26 mouse cellular contexts compared by ENCODE assay signal in genomic region chr4:134523447-134523846, GRCm38 (mm10). TPM values are rescaled to one million over a fixed set of nuclear protein-coding genes. Genes with fewer than 3 reads are reported as not detected.
"Had no signal": no experiment of that assay in that cellular context is flagged by ENCODE, and none has a peak within 500 bp of the region (broad histone marks: within the 10 kb centered on the region; RNA-seq: fewer than 3 reads in every experiment).

No protein-coding gene starts in this region.

- H3K9me3 ChIP-seq: heart, embryonic 10.5 days; heart, embryonic 12.5 days; hindbrain, embryonic 10.5 days; hindbrain, embryonic 12.5 days; intestine, embryonic 15.5 days; liver, embryonic 13.5 days; liver, embryonic 15.5 days had no signal

- H3K4me3 ChIP-seq: gastrocnemius, adult 2 months; heart, embryonic 10.5 days; heart, embryonic 12.5 days; hindbrain, embryonic 10.5 days; hindbrain, embryonic 12.5 days; intestine, embryonic 15.5 days; layer of hippocampus, adult 2 months; left cerebral cortex, adult 2 months; liver, embryonic 13.5 days; liver, embryonic 15.5 days had no signal

- H3K9ac ChIP-seq: heart, embryonic 12.5 days; hindbrain, embryonic 12.5 days; hindbrain, embryonic 14.5 days; intestine, embryonic 15.5 days; liver, embryonic 13.5 days; liver, embryonic 15.5 days had no signal

- H3K27me3 ChIP-seq: heart, embryonic 12.5 days; hindbrain, embryonic 12.5 days; intestine, embryonic 15.5 days; liver, embryonic 13.5 days; liver, embryonic 15.5 days had no signal

- ATAC-seq: hindbrain, embryonic 16.5 days; inflammation-experienced regulatory T-cells, adult 6 months; intestine, embryonic 15.5 days; intestine, postnatal 0 days had no signal

- H3K4me2 ChIP-seq: heart, embryonic 12.5 days; hindbrain, embryonic 12.5 days; hindbrain, embryonic 14.5 days; intestine, embryonic 15.5 days; liver, embryonic 11.5 days; liver, embryonic 13.5 days; liver, embryonic 15.5 days had no signal

- H3K27ac ChIP-seq: gastrocnemius, adult 2 months; heart, embryonic 10.5 days; hindbrain, embryonic 10.5 days; hindbrain, embryonic 12.5 days; hindbrain, embryonic 14.5 days; intestine, embryonic 15.5 days; layer of hippocampus, adult 2 months; left cerebral cortex, adult 2 months; liver, embryonic 13.5 days; liver, embryonic 15.5 days had no signal

- H3K4me1 ChIP-seq: heart, embryonic 10.5 days; hindbrain, embryonic 10.5 days; hindbrain, embryonic 12.5 days; intestine, embryonic 15.5 days had no signal

- DNase-seq: gastrocnemius, adult 2 months; gastrocnemius, postnatal 10 days; gastrocnemius, postnatal 25 days; heart, adult 18-20 months; heart, postnatal 10 days; heart, postnatal 4 days; kidney, adult 18-20 months; kidney, adult 8-10 months; kidney, postnatal 10 days; kidney, postnatal 25 days; kidney, postnatal 4 days; liver; liver, embryonic 13.5 days had no signal

RNA-seq across cellular contexts. Expression of gene Aunip, which starts 12.6 kb away (rescaled TPM):
- total RNA-seq: gastrocnemius, adult 2 months; gastrocnemius, postnatal 25 days had no signal
